ENCODE assay signal across 7 mouse cellular contexts in the genomic region with DNA sequence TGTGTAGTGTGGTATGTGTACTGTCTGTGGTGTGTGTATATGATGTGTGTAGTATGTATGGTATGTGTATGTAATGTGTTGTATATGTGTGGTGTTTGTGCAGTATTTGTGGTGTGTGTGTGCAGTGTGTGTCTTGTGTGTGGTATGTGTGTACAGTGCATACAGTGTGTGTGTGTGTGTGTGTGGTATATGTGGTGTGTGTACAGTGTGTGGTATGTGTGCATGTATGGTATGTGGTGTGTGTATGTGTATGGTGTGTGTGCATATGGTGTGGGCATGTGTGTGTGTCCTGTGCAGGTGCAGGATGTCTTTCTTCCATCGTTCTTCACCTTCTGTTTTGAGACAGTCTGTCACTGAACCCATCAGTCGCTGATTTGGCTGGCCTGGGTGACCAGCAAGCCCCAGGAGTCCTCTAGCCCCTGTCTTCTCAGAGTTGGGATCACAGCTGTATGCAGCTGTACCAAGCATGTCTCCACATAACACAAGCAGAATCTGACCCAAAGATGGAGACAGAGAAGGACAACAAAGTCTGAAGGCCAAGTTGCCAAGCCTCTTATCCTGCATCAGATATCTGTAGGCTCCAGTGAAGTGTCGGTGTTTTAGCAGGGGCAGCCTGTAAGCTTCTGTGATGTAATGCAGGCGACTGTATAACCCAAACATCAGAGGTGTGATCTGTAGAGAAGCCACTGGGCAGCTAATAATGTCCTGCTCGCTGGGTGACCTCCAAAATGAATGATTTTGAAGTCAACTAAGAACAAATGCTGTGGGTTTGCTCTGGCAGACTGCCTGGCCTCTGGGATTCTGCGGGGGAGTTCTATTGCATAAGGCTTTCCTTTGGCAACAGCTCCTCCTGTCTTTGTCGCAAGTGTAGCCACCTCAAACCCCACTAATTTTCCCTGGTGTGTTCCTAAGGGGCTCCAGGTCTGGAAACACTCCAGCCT. TPM values are rescaled to one million over a fixed set of nuclear protein-coding genes. Genes with fewer than 3 reads are reported as not detected.
DNase-seq lines count a peak whose midpoint lies in the region; ATAC-seq and TF ChIP-seq lines count a peak whose summit lies in the region.

No protein-coding gene starts in this region.

- H3K36me3 ChIP-seq in C2C12 (ENCODE audit: control insufficient read depth, insufficient read depth) = peaks cover 14% of the 10 kb centered on the region
- H3K36me3 ChIP-seq in lung, embryonic 16.5 days (ENCODE audit: control insufficient read depth, insufficient read depth, low read length) = peaks cover 10% of the 10 kb centered on the region
- H3K36me3 ChIP-seq in testis, adult 2 months (ENCODE audit: control insufficient read depth, insufficient read depth, low read length) = no peaks in the 10 kb centered on the region

- H3K4me1 ChIP-seq in lung, embryonic 16.5 days (replicated peaks; ENCODE audit: control insufficient read depth, insufficient read depth, low read length) = peaks cover 10% of the 10 kb centered on the region; the same call in 1 of the 2 replicates
- no peaks in the 10 kb centered on the region for H3K4me1 ChIP-seq in testis, adult 2 months (ENCODE audit: control insufficient read depth, insufficient read depth, low read length)

- DNase-seq in Muller cell, postnatal 12 days (ENCODE audit: inconsistent ontology term) = peak; percentile 92
- DNase-seq in gastrocnemius, postnatal 10 days = peak; percentile 62
- DNase-seq in layer of hippocampus, adult 18-20 months (ENCODE audit: low spot score in 2 of 2) = peak; percentile 75 to 88
- no peak for DNase-seq in embryo, embryonic 10 days (ENCODE audit: low spot score)

- H3K4me3 ChIP-seq in C2C12 (ENCODE audit: insufficient read depth, poor library complexity, severe bottlenecking) = no peak overlapping the region
- H3K4me3 ChIP-seq in lung, embryonic 16.5 days (ENCODE audit: low read length) = no peak overlapping the region
- no peak overlapping the region for H3K4me3 ChIP-seq in testis, adult 2 months (ENCODE audit: control insufficient read depth, low read depth, low read length)

- WGBS in lung, embryonic 16.5 days = 29% methylated on average over 7 of the region's 7 CpGs

- no peaks in the 10 kb centered on the region for H3K27me3 ChIP-seq in C2C12 (ENCODE audit: control insufficient read depth, insufficient read depth, insufficient read length)
- H3K27me3 ChIP-seq in lung, embryonic 16.5 days (ENCODE audit: control insufficient read depth, insufficient read depth, low read depth, low read length) = no peaks in the 10 kb centered on the region
- H3K27me3 ChIP-seq in testis, adult 2 months (ENCODE audit: control insufficient read depth, insufficient read depth, low read length) = no peaks in the 10 kb centered on the region

- H3K27ac ChIP-seq in lung, embryonic 16.5 days (ENCODE audit: low read length) = peak overlapping the region; percentile 57
- no peak overlapping the region for H3K27ac ChIP-seq in testis, adult 2 months (ENCODE audit: control insufficient read depth, insufficient read depth, low read depth, low read length)

- peak; percentile 96 for ATAC-seq in lung, embryonic 16.5 days (ENCODE audit: low read depth)

- no peak overlapping the region for H3K4me2 ChIP-seq in lung, embryonic 16.5 days (ENCODE audit: low read depth, low read length)

- no peak overlapping the region for H3ac ChIP-seq in C2C12 (ENCODE audit: control insufficient read depth, insufficient read length, low read depth)

- H3K9ac ChIP-seq in lung, embryonic 16.5 days (ENCODE audit: low read length) = no peak overlapping the region

- H3K79me2 ChIP-seq in C2C12 (ENCODE audit: control insufficient read depth, insufficient read depth) = peaks cover 6% of the 10 kb centered on the region

- TF ChIP-seq POLR2A in testis, adult 2 months (IDR thresholded peaks at IDR 0.05; ENCODE audit: control insufficient read depth, low read depth, low read length) = no peak

- TF ChIP-seq CTCF in C2C12 (IDR thresholded peaks at IDR 0.05; ENCODE audit: control insufficient read depth, insufficient read depth, insufficient read length) = no peak
- TF ChIP-seq CTCF in testis, adult 2 months (IDR thresholded peaks at IDR 0.05; ENCODE audit: control insufficient read depth, insufficient read depth, insufficient replicate concordance, low read depth, low read length) = peak; percentile 5; the same call in 1 of the 2 replicates

- H3K79me3 ChIP-seq in C2C12 (ENCODE audit: low read depth) = peaks cover 3% of the 10 kb centered on the region

- peaks cover 5% of the 10 kb centered on the region; the same call in 1 of the 2 replicates for H3K9me3 ChIP-seq in lung, embryonic 16.5 days (ENCODE audit: control insufficient read depth, low read length)

TF ChIP-seq in C2C12, 6 proteins besides CTCF, POLR2A, EP300 and RAD21:
- TF ChIP-seq FOSL1 (IDR thresholded peaks at IDR 0.05; ENCODE audit: insufficient read depth, low read length, poor library complexity, severe bottlenecking) (no peak), CEBPB (IDR thresholded peaks at IDR 0.05; ENCODE audit: low read depth) (peak; percentile 73)

RNA-seq across cellular contexts. Expression of gene Uqcr10, which starts 6.8 kb away (rescaled TPM):
- polyA plus RNA-seq in C2C12 (2012; fragmentation: generic; extraction: Trizol) = 905 TPM
- total RNA-seq in gastrocnemius, postnatal 10 days (2021) = 100 to 1,000 TPM; 749 to 932 TPM
- total RNA-seq in layer of hippocampus, adult 18-20 months (2021) = 100 to 1,000 TPM; 372 to 389 TPM
- 806 and 839 TPM in 2 replicates for polyA plus RNA-seq in lung, embryonic 16.5 days (2015; fragmentation: Nextera tagmentation; extraction: Ambion mirVana)
- polyA plus RNA-seq in testis, adult 2 months (2012; rRNA removed) = 399 and 518 TPM in 2 replicates

RNA-seq across cellular contexts. Expression of gene Zmat5, which starts 7.2 kb away (rescaled TPM):
- polyA plus RNA-seq in C2C12 (2012; fragmentation: generic; extraction: Trizol) = 41.5 TPM
- total RNA-seq in gastrocnemius, postnatal 10 days (2021) = 10 to 100 TPM; 16.0 to 16.3 TPM
- 10 to 100 TPM; 32.4 to 34.4 TPM for total RNA-seq in layer of hippocampus, adult 18-20 months (2021)
- 76.5 and 80.0 TPM in 2 replicates for polyA plus RNA-seq in lung, embryonic 16.5 days (2015; fragmentation: Nextera tagmentation; extraction: Ambion mirVana)
- polyA plus RNA-seq in testis, adult 2 months (2012; rRNA removed) = 27.4 and 27.8 TPM in 2 replicates

RNA-seq across cellular contexts. Expression of gene Cabp7, which starts 49.3 kb away (rescaled TPM):
- 0.06 TPM for polyA plus RNA-seq in C2C12 (2012; fragmentation: generic; extraction: Trizol)
- total RNA-seq in gastrocnemius, postnatal 10 days (2021) = 1 to 10 TPM in 1 of 2 experiments, under 1 TPM in 1; 0.56 to 1.1 TPM
- total RNA-seq in layer of hippocampus, adult 18-20 months (2021) = 100 to 1,000 TPM; 320 to 358 TPM
- polyA plus RNA-seq in lung, embryonic 16.5 days (2015; fragmentation: Nextera tagmentation; extraction: Ambion mirVana) = 0.14 and 0.28 TPM in 2 replicates
- polyA plus RNA-seq in testis, adult 2 months (2012; rRNA removed) = 0.07 and 0.10 TPM in 2 replicates

RNA-seq across cellular contexts. Expression of gene Ascc2, which starts 59.8 kb away (rescaled TPM):
- 22.6 TPM for polyA plus RNA-seq in C2C12 (2012; fragmentation: generic; extraction: Trizol)
- total RNA-seq in gastrocnemius, postnatal 10 days (2021) = 10 to 100 TPM; 13.7 to 16.5 TPM
- 10 to 100 TPM; 23.3 to 26.7 TPM for total RNA-seq in layer of hippocampus, adult 18-20 months (2021)
- polyA plus RNA-seq in lung, embryonic 16.5 days (2015; fragmentation: Nextera tagmentation; extraction: Ambion mirVana) = 34.1 and 35.9 TPM in 2 replicates
- 54.5 and 57.4 TPM in 2 replicates for polyA plus RNA-seq in testis, adult 2 months (2012; rRNA removed)
